Mouse (Mus musculus) macrophage (primary cell): Measurements from ENCODE around the gene Dact1. TPM values are rescaled to one million over a fixed set of nuclear protein-coding genes. Genes with fewer than 3 reads are reported as not detected.

Experiments used
- H3K27ac ChIP-seq: fragments of 350-480 bp; formaldehyde crosslinking; 2 replicates; pipeline ENCODE4 v1.9.0; 2021
- H3K36me3 ChIP-seq: fragments of 350-480 bp; formaldehyde crosslinking; 2 replicates; pipeline ENCODE4 v1.9.0; 2021; ENCODE audit errors: inconsistent target
- H3K4me3 ChIP-seq: fragments of 350-480 bp; formaldehyde crosslinking; 2 replicates; pipeline ENCODE4 v1.9.0; 2021; ENCODE audit errors: inconsistent target
- H3K79me2 ChIP-seq: fragments of 350-480 bp; formaldehyde crosslinking; 2 replicates; pipeline ENCODE4 v1.9.0; 2021; ENCODE audit errors: inconsistent target
- WGBS: methylation state at CpG from one replicate; pipeline ENCODE4 v1.1.7; 2026; ENCODE audit warnings: inconsistent platforms; ENCODE audit not compliant: missing documents; 5-methylcytosine and 5-hydroxymethylcytosine counted together
- polyA plus RNA-seq: library from polyadenylated mRNA; stranded (reverse); fragments of 250-400 nt; gene quantifications from 3 replicates; pipeline ENCODE4 v1.2.4, GENCODE M21; 2018; ENCODE audit warnings: inconsistent platforms

The Dact1 gene
- polyA plus RNA-seq, 1 experiment from 2014 or later, result not detected

- WGBS, result 85% methylated on average over 10 of the region's 10 CpGs
- Histone ChIP-seq H3K36me3 (no peaks in the 10 kb centered on the region), H3K4me3 (no peak overlapping the region), H3K79me2 (no peaks in the 10 kb centered on the region), H3K27ac (no peak overlapping the region)
Measured at GRCm38 (mm10) chr12:71354656-71355055, 45.0 kb downstream of the Dact1 start.

DNA sequence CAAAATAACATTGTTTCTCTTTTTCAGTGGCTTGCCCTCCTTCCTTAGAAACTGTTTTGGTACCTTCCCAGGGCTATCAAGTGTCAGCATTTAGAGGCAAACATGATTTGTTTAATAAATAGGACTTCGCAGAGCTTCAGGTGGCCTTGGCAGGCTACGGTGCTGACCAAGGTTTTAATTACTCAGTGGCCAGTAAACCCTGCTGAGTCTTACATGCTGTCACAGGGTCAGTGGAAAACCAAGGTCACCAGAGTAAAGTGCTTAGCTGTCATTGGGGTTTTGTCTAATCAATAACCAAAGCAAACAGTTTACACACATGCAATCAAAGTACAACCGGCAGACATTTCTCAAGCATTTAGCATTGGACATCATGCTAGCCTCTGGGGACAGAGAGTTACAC is 45.4 kb downstream of the Dact1 start:
- no peaks in the 10 kb centered on the region for H3K36me3 ChIP-seq
- no peak overlapping the region for H3K27ac ChIP-seq
- WGBS, result 96% methylated on average over 3 of the region's 3 CpGs
- no peak overlapping the region for H3K4me3 ChIP-seq
- H3K79me2 ChIP-seq, result no peaks in the 10 kb centered on the region

GRCm38 (mm10) chr12:71361616-71362015 is 51.9 kb downstream of the Dact1 start:
- H3K79me2 ChIP-seq, result no peaks in the 10 kb centered on the region
- WGBS, result 90% methylated on average over 7 of the region's 7 CpGs
- no peak overlapping the region for H3K27ac ChIP-seq
- H3K36me3 ChIP-seq, result no peaks in the 10 kb centered on the region
- no peak overlapping the region for H3K4me3 ChIP-seq

DNA sequence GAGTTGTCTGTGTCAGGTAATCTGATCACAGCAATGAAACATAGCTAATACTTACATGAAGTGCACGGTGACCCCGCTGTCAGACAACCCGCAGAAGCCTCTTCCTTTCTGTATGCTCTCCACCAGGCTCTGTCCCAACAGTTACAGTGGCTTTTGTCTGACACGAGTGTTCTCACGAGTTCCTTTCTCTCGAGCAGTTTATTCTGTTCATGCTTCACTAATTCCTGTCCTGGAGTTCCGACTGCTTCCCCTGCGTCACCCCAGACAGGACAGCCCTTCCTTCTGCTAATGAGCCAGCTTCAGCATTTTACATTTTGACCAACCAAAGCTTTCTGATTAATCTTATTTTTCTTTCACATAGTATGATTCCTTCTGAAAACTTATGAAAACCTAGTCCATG is 52.7 kb downstream of the Dact1 start:
- Histone ChIP-seq H3K4me3 (no peak overlapping the region), H3K27ac (no peak overlapping the region), H3K36me3 (no peaks in the 10 kb centered on the region), H3K79me2 (no peaks in the 10 kb centered on the region)
- 95% methylated on average over 8 of the region's 8 CpGs for WGBS

- WGBS, result 90% methylated on average over 7 of the region's 7 CpGs
- Histone ChIP-seq H3K79me2 (no peaks in the 10 kb centered on the region), H3K27ac (no peak overlapping the region), H3K4me3 (no peak overlapping the region), H3K36me3 (no peaks in the 10 kb centered on the region)
Measured at GRCm38 (mm10) chr12:71364106-71364505, 54.4 kb downstream of the Dact1 start.

- Histone ChIP-seq H3K27ac (no peak overlapping the region), H3K4me3 (no peak overlapping the region), H3K36me3 (no peaks in the 10 kb centered on the region), H3K79me2 (no peaks in the 10 kb centered on the region)
- 92% methylated on average over 3 of the region's 3 CpGs for WGBS
Measured at GRCm38 (mm10) chr12:71364531-71364930, 54.8 kb downstream of the Dact1 start.

GRCm38 (mm10) chr12:71365208-71365607 is 55.5 kb downstream of the Dact1 start:
- 47% methylated on average over 7 of the region's 7 CpGs for WGBS
- Histone ChIP-seq H3K36me3 (no peaks in the 10 kb centered on the region), H3K4me3 (no peak overlapping the region), H3K79me2 (no peaks in the 10 kb centered on the region), H3K27ac (no peak overlapping the region)

DNA sequence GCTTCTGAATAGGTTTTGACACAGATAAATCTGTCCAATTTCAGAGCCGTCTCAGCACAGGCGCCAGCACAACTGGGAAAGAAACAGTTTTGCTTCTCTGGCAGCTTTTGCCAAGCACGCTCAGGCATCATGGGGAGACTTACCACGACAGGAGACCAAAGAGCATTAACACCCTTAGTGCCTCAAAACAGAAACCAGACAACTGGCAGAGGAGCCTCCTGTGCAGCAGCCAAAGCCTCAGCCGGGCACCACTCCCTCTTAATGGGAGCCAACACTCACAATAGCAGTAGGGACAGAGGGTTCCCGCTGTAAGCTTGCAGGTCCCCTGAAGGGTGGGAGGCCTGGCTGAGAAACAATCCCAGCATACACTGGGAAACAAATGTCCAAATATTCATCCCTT is 56.5 kb downstream of the Dact1 start:
- Histone ChIP-seq H3K4me3 (no peak overlapping the region), H3K36me3 (no peaks in the 10 kb centered on the region), H3K79me2 (no peaks in the 10 kb centered on the region), H3K27ac (no peak overlapping the region)
- 80% methylated on average over 6 of the region's 6 CpGs for WGBS

- H3K4me3 ChIP-seq, result no peak overlapping the region
Measured at GRCm38 (mm10) chr12:71368631-71369030, 58.9 kb downstream of the Dact1 start.

More at GRCm38 (mm10) chr12:71368631-71369030, 58.9 kb downstream of the Dact1 start:
- 95% methylated on average over 5 of the region's 5 CpGs for WGBS
- no peaks in the 10 kb centered on the region for H3K36me3 ChIP-seq
- no peak overlapping the region for H3K27ac ChIP-seq
- H3K79me2 ChIP-seq, result no peaks in the 10 kb centered on the region

Other genes starting within 250 kb of the Dact1 start
- gene Tomm20l, start 198.5 kb upstream of the Dact1 start, polyA plus RNA-seq, result not detected in 3 replicates
- gene Timm9, start 173.2 kb upstream of the Dact1 start, polyA plus RNA-seq, result 9.7 to 30.7 TPM (median 14.3 TPM) in 3 replicates
- gene 2700049A03Rik, start 173.0 kb upstream of the Dact1 start, polyA plus RNA-seq, result 2.9 to 3.8 TPM (median 3.0 TPM) in 3 replicates